Mouse (Mus musculus) intestine, embryonic 15.5 days (tissue): ENCODE measurements at regions not wholly inside any gene's neighbourhood (a gene's known extent, or its start where the extent isn't known, plus 50 kb on each side); places are given as distances from the start of the nearest gene placed in this dataset.

ENCODE experiments used
- ATAC-seq: fragments of 200-750 bp; cut with Nextera tagmentation; 2 replicates; pipeline ENCODE4 v1.8.0; 2017; ENCODE audit warnings: moderate TSS enrichment, moderate library complexity
- H3K27ac ChIP-seq: fragments of 300-500 bp; sonication (generic); 2 replicates; pipeline ENCODE4 v1.5.1; 2015; ENCODE audit warnings: mild to moderate bottlenecking, inconsistent platforms
- H3K27me3 ChIP-seq: fragments of 300-500 bp; sonication (generic); replicated peaks from 2 replicates; pipeline ENCODE4 v1.6.1; 2015; ENCODE audit warnings: inconsistent platforms
- H3K36me3 ChIP-seq: fragments of 300-500 bp; sonication (generic); 2 replicates; pipeline ENCODE4 v1.6.1; 2015; ENCODE audit warnings: inconsistent platforms
- H3K4me1 ChIP-seq: fragments of 300-500 bp; sonication (generic); replicated peaks from 2 replicates; pipeline ENCODE4 v1.6.1; 2015; ENCODE audit warnings: inconsistent platforms
- H3K4me2 ChIP-seq: fragments of 300-500 bp; sonication (generic); replicated peaks from 2 replicates; pipeline ENCODE4 v1.6.1; 2015; ENCODE audit warnings: mild to moderate bottlenecking, inconsistent platforms
- H3K4me3 ChIP-seq: fragments of 300-500 bp; sonication (generic); replicated peaks from 2 replicates; pipeline ENCODE4 v1.5.1; 2015; ENCODE audit warnings: inconsistent platforms
- H3K9ac ChIP-seq: fragments of 300-500 bp; sonication (generic); 2 replicates; pipeline ENCODE4 v1.6.1; 2015; ENCODE audit warnings: inconsistent platforms
- H3K9me3 ChIP-seq: fragments of 300-500 bp; sonication (generic); 2 replicates; pipeline ENCODE4 v1.6.1; 2016; ENCODE audit warnings: inconsistent platforms
- WGBS: fragments of 180-500 bp; shearing (Covaris S2); methylation state at CpG from one replicate; pipeline ENCODE4 v1.1.7; 2015; 5-methylcytosine and 5-hydroxymethylcytosine counted together

- Histone ChIP-seq H3K27ac (no peak overlapping the region), H3K36me3 (no peaks in the 10 kb centered on the region), H3K27me3 (no peaks in the 10 kb centered on the region), H3K4me2 (no peak overlapping the region), H3K9ac (no peak overlapping the region), H3K9me3 (no peaks in the 10 kb centered on the region), H3K4me3 (no peak overlapping the region), H3K4me1 (no peaks in the 10 kb centered on the region; the same call in 1 of the 2 replicates)
- 2% methylated on average over 9 of the region's 9 CpGs for WGBS
- ATAC-seq: peak; percentile 90
Measured at GRCm38 (mm10) chr2:128396008-128396346, 195.0 kb upstream of the Spdye4c start.

- 63% methylated on average over 8 of the region's 8 CpGs for WGBS
- Histone ChIP-seq H3K36me3 (no peaks in the 10 kb centered on the region), H3K4me3 (no peak overlapping the region), H3K4me1 (peaks cover 7% of the 10 kb centered on the region; the same call in 1 of the 2 replicates), H3K27me3 (no peaks in the 10 kb centered on the region), H3K9ac (no peak overlapping the region), H3K4me2 (no peak overlapping the region), H3K9me3 (no peaks in the 10 kb centered on the region), H3K27ac (no peak overlapping the region)
- no peak for ATAC-seq
Measured at GRCm38 (mm10) chr2:128401359-128401758, 189.7 kb upstream of the Spdye4c start.

DNA sequence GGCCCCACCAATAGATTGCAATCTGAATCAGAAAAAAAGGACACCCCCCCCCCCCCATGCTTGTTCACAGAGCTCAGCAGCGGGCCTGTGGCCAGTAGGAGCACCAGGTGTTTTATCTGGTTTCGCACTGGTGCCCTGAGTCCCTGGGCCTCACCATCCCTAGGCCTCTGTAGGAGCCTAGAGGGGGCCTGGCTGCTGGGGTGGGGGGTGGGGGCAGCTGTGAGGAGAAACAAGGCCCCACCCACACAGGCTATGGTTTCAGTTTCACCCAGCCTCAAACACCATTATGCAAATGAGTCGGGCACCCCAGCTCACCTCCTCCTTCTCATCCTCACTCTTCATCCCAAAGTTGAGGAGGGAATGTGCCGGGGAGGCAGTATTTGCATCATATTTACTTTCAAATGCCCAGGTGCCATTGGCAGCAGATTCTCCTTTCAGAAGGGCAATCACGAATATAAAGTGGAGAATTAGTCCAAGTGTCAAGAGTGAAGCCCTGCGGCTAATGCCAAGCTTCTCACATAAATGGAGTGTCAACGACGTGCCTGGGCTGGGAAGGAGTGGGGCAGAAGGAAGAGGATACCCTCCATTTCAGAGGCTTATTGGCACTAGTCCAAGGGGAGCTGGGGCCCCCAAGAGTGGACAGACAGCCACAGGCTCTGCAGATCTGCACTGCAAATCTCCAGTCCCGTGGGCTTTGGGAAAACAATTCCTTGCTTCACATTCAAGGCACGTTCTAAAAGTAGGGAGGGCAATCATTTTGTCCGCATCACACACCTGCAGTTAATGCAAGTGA lies 187.7 kb upstream of the Spdye4c start:
- Histone ChIP-seq H3K9ac (no peak overlapping the region), H3K4me3 (no peak overlapping the region), H3K4me1 (peaks cover 10% of the 10 kb centered on the region; the same call in 1 of the 2 replicates), H3K36me3 (no peaks in the 10 kb centered on the region), H3K27me3 (no peaks in the 10 kb centered on the region), H3K4me2 (no peak overlapping the region), H3K27ac (no peak overlapping the region), H3K9me3 (no peaks in the 10 kb centered on the region)
- peak; percentile 17; the same call in 1 of the 2 replicates for ATAC-seq
- WGBS: 46% methylated on average over 11 of the region's 11 CpGs

DNA sequence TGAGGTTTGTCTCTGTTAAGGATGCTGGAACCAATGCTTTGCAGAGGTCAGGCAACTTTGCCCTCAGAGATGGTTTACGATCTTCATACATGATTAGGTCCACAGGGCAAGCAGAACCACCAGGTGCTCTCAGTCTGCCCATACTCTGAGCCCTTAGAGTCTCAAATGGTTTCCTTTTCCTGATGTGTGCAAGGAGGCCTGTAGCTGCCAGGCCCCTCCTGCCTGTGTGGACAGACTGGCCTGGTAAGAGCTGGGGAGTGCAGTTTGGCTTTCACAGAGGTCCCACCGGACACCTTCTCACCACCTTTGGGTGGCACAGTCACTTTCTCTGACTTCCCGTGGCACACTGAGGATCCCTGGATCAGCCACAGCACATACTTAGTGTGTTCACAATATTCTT lies 186.6 kb upstream of the Spdye4c start:
- Histone ChIP-seq H3K9me3 (no peaks in the 10 kb centered on the region), H3K4me1 (peaks cover 12% of the 10 kb centered on the region; the same call in 1 of the 2 replicates), H3K27ac (no peak overlapping the region), H3K9ac (no peak overlapping the region), H3K36me3 (no peaks in the 10 kb centered on the region), H3K27me3 (no peaks in the 10 kb centered on the region), H3K4me3 (no peak overlapping the region), H3K4me2 (no peak overlapping the region)
- ATAC-seq: no peak
- WGBS: 86% methylated on average over 3 of the region's 3 CpGs

- H3K4me2 ChIP-seq: no peak overlapping the region
- WGBS: 69% methylated on average over 7 of the region's 7 CpGs
- no peak overlapping the region for H3K27ac ChIP-seq
- no peaks in the 10 kb centered on the region for H3K9me3 ChIP-seq
- no peaks in the 10 kb centered on the region for H3K27me3 ChIP-seq
- H3K9ac ChIP-seq: no peak overlapping the region
- peaks cover 12% of the 10 kb centered on the region; the same call in 1 of the 2 replicates for H3K4me1 ChIP-seq
- ATAC-seq: no peak
- H3K36me3 ChIP-seq: no peaks in the 10 kb centered on the region
- H3K4me3 ChIP-seq: no peak overlapping the region
Measured at GRCm38 (mm10) chr2:128407076-128407475, 183.9 kb upstream of the Spdye4c start.

DNA sequence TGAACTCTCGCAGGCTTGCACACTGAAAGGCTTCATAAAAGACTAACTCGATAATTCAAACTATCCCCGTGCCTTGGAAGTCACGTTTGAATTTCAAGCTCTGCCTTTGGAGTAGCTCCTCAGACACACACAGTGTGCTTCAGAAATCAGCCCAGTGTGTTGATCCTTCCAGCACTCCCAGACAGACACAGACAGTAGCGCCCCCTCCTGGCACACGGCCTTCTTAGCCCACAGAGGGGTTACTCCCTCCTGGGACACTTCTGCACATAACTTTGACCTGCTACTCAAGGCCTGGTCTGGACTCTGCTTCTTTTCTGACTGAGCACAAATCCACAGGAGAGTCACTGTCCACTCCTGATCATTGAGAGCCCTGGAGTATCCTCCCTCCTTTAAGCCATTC lies 182.3 kb upstream of the Spdye4c start:
- no peak for ATAC-seq
- Histone ChIP-seq H3K4me2 (no peak overlapping the region), H3K4me1 (peaks cover 16% of the 10 kb centered on the region), H3K27ac (no peak overlapping the region), H3K36me3 (no peaks in the 10 kb centered on the region), H3K9ac (no peak overlapping the region; the same call in 1 of the 2 replicates), H3K27me3 (no peaks in the 10 kb centered on the region), H3K4me3 (no peak overlapping the region), H3K9me3 (no peaks in the 10 kb centered on the region)
- WGBS: 31% methylated on average over 6 of the region's 6 CpGs

GRCm38 (mm10) chr2:128412352-128412751 lies 178.7 kb upstream of the Spdye4c start:
- Histone ChIP-seq H3K36me3 (no peaks in the 10 kb centered on the region), H3K9ac (no peak overlapping the region), H3K4me3 (no peak overlapping the region), H3K27ac (no peak overlapping the region), H3K9me3 (no peaks in the 10 kb centered on the region), H3K27me3 (no peaks in the 10 kb centered on the region), H3K4me2 (no peak overlapping the region), H3K4me1 (peaks cover 16% of the 10 kb centered on the region)
- ATAC-seq: peak; percentile 47
- WGBS: 27% methylated on average over 10 of the region's 10 CpGs

DNA sequence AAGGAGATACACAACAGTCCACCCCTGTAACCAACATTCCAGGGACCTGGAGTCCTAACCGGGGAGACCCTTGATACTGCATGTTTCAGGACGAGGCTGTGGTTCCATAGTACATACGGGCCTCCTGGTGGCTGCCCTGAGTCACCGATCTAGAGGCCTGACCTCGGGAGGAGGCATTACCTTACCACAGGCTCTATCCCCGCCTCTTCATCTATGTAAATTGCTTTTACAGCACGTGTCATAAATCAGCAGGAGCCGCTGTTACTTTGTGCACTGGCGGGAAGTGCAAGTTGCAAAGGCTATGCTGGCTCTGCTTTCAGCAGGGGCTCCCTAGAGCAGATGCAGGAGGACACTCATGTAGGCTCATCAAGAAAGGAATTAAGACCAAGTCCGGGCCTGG lies 178.0 kb upstream of the Spdye4c start:
- Histone ChIP-seq H3K27ac (no peak overlapping the region), H3K4me2 (no peak overlapping the region)

DNA sequence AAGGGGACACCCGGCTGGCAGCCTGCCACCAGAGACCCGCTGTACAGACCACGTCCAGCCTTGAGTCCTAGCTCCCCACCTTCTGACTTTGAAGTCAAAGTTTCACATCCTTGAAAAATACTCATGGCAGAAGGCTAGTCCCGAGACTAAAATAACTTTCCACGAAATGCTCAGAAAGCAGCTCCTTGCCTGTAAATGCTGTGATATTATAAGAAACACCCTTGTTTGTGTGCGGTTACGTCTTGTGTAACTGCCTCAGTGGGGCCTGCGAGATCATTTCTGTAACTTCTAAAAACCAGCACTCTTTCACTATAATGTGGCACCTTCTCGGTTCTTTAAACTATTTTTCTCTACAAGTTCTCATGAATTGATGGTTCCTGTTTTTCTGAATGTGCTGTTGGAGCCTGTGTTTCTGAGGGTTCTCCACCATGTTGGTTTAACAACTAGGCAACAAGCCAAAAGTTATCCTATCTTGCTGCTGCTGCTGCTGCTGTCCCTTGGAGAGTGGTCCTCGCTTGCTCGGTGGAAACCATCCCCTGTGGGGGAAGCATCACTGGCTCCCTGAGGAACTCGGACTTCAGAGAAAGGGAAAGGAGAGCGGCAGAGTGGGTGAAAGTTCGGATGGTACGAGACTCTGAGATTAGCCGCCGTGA lies 176.3 kb upstream of the Spdye4c start:
- no peak for ATAC-seq
- Histone ChIP-seq H3K9ac (no peak overlapping the region), H3K27me3 (no peaks in the 10 kb centered on the region)

More for the DNA sequence above, 178.0 kb upstream of the Spdye4c start:
- Histone ChIP-seq H3K4me1 (peaks cover 16% of the 10 kb centered on the region), H3K27me3 (no peaks in the 10 kb centered on the region), H3K9ac (no peak overlapping the region), H3K9me3 (no peaks in the 10 kb centered on the region), H3K36me3 (no peaks in the 10 kb centered on the region), H3K4me3 (no peak overlapping the region)
- WGBS: 9% methylated on average over 10 of the region's 10 CpGs
- peak; percentile 96 for ATAC-seq

GRCm38 (mm10) chr2:128416416-128416815 lies 174.6 kb upstream of the Spdye4c start:
- Histone ChIP-seq H3K36me3 (no peaks in the 10 kb centered on the region), H3K9ac (no peak overlapping the region), H3K27ac (no peak overlapping the region), H3K27me3 (no peaks in the 10 kb centered on the region), H3K4me2 (no peak overlapping the region), H3K4me1 (peaks cover 14% of the 10 kb centered on the region), H3K9me3 (no peaks in the 10 kb centered on the region), H3K4me3 (no peak overlapping the region)
- ATAC-seq: no peak
- 62% methylated on average over 7 of the region's 7 CpGs for WGBS

More for the DNA sequence above, 176.3 kb upstream of the Spdye4c start:
- 80% methylated on average over 17 of the region's 17 CpGs for WGBS
- H3K9me3 ChIP-seq: no peaks in the 10 kb centered on the region
- H3K4me3 ChIP-seq: no peak overlapping the region
- H3K4me2 ChIP-seq: no peak overlapping the region
- no peak overlapping the region for H3K27ac ChIP-seq
- peaks cover 14% of the 10 kb centered on the region for H3K4me1 ChIP-seq
- no peaks in the 10 kb centered on the region for H3K36me3 ChIP-seq

- WGBS: 74% methylated on average over 3 of the region's 3 CpGs
- no peak overlapping the region for H3K27ac ChIP-seq
- no peak overlapping the region for H3K9ac ChIP-seq
Measured at GRCm38 (mm10) chr2:128418960-128419359, 172.0 kb upstream of the Spdye4c start.

DNA sequence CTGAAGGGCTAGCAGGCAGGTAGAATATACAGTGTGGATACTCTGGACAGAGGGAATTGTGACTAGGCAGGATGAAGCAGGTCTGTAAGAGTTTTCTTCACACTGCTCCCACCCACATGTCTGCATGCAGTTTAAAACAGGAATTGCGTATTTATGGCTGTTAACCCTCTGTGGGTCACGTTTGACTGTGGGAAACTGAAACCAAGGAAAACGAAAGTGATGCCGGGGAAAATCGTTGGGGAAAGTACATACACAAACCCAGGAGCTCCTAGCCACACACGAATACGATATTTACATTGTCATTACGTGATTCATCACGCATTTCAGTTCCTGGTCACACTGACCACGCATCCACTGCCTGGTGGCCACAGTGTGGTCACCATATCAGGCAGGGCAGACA lies 170.6 kb upstream of the Spdye4c start:
- Histone ChIP-seq H3K9ac (no peak overlapping the region), H3K9me3 (no peaks in the 10 kb centered on the region), H3K36me3 (no peaks in the 10 kb centered on the region), H3K27ac (no peak overlapping the region), H3K4me1 (peaks cover 2% of the 10 kb centered on the region; the same call in 1 of the 2 replicates), H3K27me3 (no peaks in the 10 kb centered on the region), H3K4me2 (no peak overlapping the region), H3K4me3 (no peak overlapping the region)
- no peak for ATAC-seq
- 56% methylated on average over 10 of the region's 10 CpGs for WGBS

More at GRCm38 (mm10) chr2:128418960-128419359, 172.0 kb upstream of the Spdye4c start:
- Histone ChIP-seq H3K4me3 (no peak overlapping the region), H3K4me1 (peaks cover 2% of the 10 kb centered on the region; the same call in 1 of the 2 replicates), H3K36me3 (no peaks in the 10 kb centered on the region), H3K9me3 (no peaks in the 10 kb centered on the region), H3K4me2 (no peak overlapping the region), H3K27me3 (no peaks in the 10 kb centered on the region)
- no peak for ATAC-seq
